Mouse (Mus musculus): Measurements from ENCODE around the gene Tmem11. TPM values are rescaled to one million over a fixed set of nuclear protein-coding genes. Genes with fewer than 3 reads are reported as not detected.

The Tmem11 gene
- polyA plus RNA-seq (2015; fragmentation: Nextera tagmentation; extraction: Ambion mirVana), result 52.6 and 56.0 TPM in 2 replicates

- H3K27me3 ChIP-seq, result no peaks in the 10 kb centered on the region
- peak within 1 kb of the TSS; percentile 90 for H3K9ac ChIP-seq
- peak within 1 kb of the TSS; percentile 92 for H3K27ac ChIP-seq (replicated peaks)
- H3K9me3 ChIP-seq, result no peaks in the 10 kb centered on the region
- peak within 1 kb of the TSS; percentile 96 for H3K4me3 ChIP-seq
- peak within 1 kb of the TSS; percentile 83 for H3K4me2 ChIP-seq
- H3K36me3 ChIP-seq, result no peaks in the 10 kb centered on the region
- peak; percentile 100 for ATAC-seq (ENCODE audit: low read depth)
- under 1% methylated on average over 62 of the region's 62 CpGs for WGBS
- H3K4me1 ChIP-seq (replicated peaks), result peaks cover 53% of the 10 kb centered on the region
Observed at GRCm38 (mm10) chr11:60878675-60879294, at the start of gene Tmem11. Gene Tmem11, minus strand, starts transcription at chr11:60879272.

- peaks cover 6% of the 10 kb centered on the region; the same call in 1 of the 2 replicates for H3K27me3 ChIP-seq
- H3K4me3 ChIP-seq, result peak overlapping the region; percentile 27
- peak; percentile 79 for ATAC-seq (ENCODE audit: low read depth)
- no peaks in the 10 kb centered on the region for H3K36me3 ChIP-seq
- peaks cover 20% of the 10 kb centered on the region for H3K4me1 ChIP-seq (replicated peaks)
- no peaks in the 10 kb centered on the region for H3K9me3 ChIP-seq
- peak overlapping the region; percentile 50; the same call in 1 of the 2 replicates for H3K9ac ChIP-seq
- WGBS, result under 1% methylated on average over 9 of the region's 9 CpGs
- peak overlapping the region; percentile 59; the same call in 1 of the 2 replicates for H3K27ac ChIP-seq (replicated peaks)
- peak overlapping the region; percentile 54 for H3K4me2 ChIP-seq
Observed at GRCm38 (mm10) chr11:60927264-60927663, 48.2 kb upstream of the Tmem11 start.

DNA sequence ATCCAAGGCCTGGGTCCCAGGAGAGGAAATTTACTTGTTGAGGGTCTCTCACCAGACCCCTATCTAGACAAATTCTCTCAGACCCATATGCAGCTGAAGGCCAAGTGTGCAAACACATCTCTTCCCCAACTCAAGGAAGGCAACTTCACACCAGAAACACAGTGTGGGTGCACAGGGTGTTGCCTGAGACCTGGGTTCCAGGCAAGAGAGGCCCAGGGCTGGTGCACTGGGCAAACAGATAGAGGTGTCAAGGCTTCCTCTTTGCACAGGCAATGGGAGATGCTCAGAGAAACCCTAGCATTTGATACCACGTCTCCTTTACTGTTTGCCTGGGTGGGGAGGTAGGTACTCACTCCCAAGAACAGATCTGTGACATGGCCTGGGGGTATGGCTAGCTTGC lies 45.9 kb upstream of the Tmem11 start:
- Histone ChIP-seq H3K4me2 (no peak overlapping the region), H3K9me3 (no peaks in the 10 kb centered on the region), H3K4me3 (no peak overlapping the region), H3K36me3 (no peaks in the 10 kb centered on the region), H3K9ac (no peak overlapping the region), H3K4me1 (replicated peaks) (peaks cover 11% of the 10 kb centered on the region; the same call in 1 of the 2 replicates), H3K27me3 (no peaks in the 10 kb centered on the region), H3K27ac (replicated peaks) (no peak overlapping the region)
- 95% methylated on average over 1 of the region's 1 CpGs for WGBS
- ATAC-seq (ENCODE audit: low read depth), result no peak

DNA sequence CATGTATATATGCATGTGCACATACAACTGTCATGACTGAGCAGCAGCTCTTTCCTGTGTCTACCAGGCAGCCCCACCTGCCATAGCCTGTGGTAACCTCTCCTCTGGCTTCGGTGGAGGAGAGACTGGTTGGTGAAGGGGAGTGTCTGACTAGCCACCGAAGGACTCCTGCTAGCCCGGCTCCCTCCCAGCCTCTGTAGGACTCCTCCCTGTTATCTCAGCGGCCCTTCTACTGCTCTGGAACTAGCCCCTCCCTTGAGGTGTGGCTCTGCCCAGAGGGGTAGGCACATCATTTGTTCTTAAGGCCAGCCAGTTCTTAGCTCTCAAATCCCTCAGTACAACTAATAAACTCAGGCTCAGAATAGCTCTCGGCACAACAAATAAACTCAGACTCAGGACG lies 45.4 kb upstream of the Tmem11 start:
- Histone ChIP-seq H3K27me3 (no peaks in the 10 kb centered on the region), H3K4me3 (no peak overlapping the region), H3K9ac (no peak overlapping the region), H3K9me3 (no peaks in the 10 kb centered on the region), H3K36me3 (no peaks in the 10 kb centered on the region), H3K4me2 (no peak overlapping the region), H3K4me1 (replicated peaks) (peaks cover 11% of the 10 kb centered on the region; the same call in 1 of the 2 replicates), H3K27ac (replicated peaks) (no peak overlapping the region)
- no peak for ATAC-seq (ENCODE audit: low read depth)
- WGBS, result 39% methylated on average over 6 of the region's 6 CpGs

DNA sequence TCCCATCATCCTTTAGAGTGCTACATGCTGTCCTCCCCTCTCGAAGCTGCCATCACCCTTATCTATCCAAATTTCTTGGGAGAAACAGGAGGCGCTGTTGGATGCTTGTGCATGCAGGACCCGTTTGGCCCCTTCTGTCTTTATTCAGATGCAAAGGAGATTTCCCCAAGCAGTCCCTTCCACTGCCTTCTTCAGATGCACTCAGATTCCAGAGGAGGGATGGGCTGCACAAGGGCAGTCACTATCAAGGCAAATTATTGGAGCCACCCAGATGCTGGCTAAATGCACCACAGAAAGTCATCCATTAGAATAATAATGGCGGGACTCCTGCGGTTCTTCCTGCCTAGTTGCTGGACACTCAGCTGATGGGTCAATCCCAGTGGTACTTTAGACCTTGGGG lies 43.9 kb upstream of the Tmem11 start:
- Histone ChIP-seq H3K27me3 (no peaks in the 10 kb centered on the region), H3K4me2 (no peak overlapping the region), H3K4me3 (no peak overlapping the region), H3K9me3 (no peaks in the 10 kb centered on the region), H3K9ac (no peak overlapping the region), H3K36me3 (no peaks in the 10 kb centered on the region), H3K4me1 (replicated peaks) (peaks cover 11% of the 10 kb centered on the region; the same call in 1 of the 2 replicates), H3K27ac (replicated peaks) (no peak overlapping the region)
- ATAC-seq (ENCODE audit: low read depth), result no peak
- WGBS, result 65% methylated on average over 5 of the region's 5 CpGs

- Histone ChIP-seq H3K4me1 (replicated peaks) (peaks cover 4% of the 10 kb centered on the region; the same call in 1 of the 2 replicates), H3K36me3 (no peaks in the 10 kb centered on the region), H3K4me3 (no peak overlapping the region), H3K27me3 (no peaks in the 10 kb centered on the region), H3K9ac (no peak overlapping the region), H3K27ac (replicated peaks) (no peak overlapping the region), H3K9me3 (no peaks in the 10 kb centered on the region), H3K4me2 (no peak overlapping the region)
- no peak for ATAC-seq (ENCODE audit: low read depth)
- WGBS, result 88% methylated on average over 1 of the region's 1 CpGs
Observed at GRCm38 (mm10) chr11:60922195-60922594, 43.1 kb upstream of the Tmem11 start.

DNA sequence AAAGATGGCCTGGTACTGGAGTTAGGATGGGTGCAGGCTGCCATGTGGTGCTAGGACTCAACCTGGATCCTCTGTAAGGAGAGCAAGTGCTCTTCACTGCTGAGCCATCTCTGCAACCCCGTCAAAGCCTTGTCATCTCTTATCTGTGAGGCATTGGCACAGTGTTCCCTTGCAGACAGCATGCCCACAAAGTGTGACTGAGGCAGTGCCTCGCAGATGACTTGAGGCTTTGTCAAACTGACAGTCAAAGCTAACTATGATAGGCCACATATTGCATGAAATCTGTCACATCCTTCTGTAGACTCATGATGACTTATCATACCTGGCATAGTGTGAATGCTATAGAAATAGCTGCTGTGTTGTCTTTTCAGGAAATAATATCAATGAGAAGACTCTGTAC lies 40.9 kb upstream of the Tmem11 start:
- Histone ChIP-seq H3K4me1 (replicated peaks) (peaks cover 5% of the 10 kb centered on the region), H3K36me3 (no peaks in the 10 kb centered on the region), H3K9ac (no peak overlapping the region), H3K27me3 (no peaks in the 10 kb centered on the region), H3K27ac (replicated peaks) (no peak overlapping the region), H3K4me2 (no peak overlapping the region), H3K4me3 (no peak overlapping the region), H3K9me3 (no peaks in the 10 kb centered on the region)
- ATAC-seq (ENCODE audit: low read depth), result no peak
- WGBS, result 88% methylated on average over 2 of the region's 2 CpGs

- peaks cover 34% of the 10 kb centered on the region for H3K4me1 ChIP-seq (replicated peaks)
- ATAC-seq (ENCODE audit: low read depth), result no peak
- no peak overlapping the region for H3K27ac ChIP-seq (replicated peaks)
- no peaks in the 10 kb centered on the region for H3K9me3 ChIP-seq
- H3K4me2 ChIP-seq, result no peak overlapping the region
- H3K36me3 ChIP-seq, result no peaks in the 10 kb centered on the region
- H3K9ac ChIP-seq, result peak overlapping the region; percentile 97; the same call in 1 of the 2 replicates
- WGBS, result 85% methylated on average over 4 of the region's 4 CpGs
- no peaks in the 10 kb centered on the region for H3K27me3 ChIP-seq
- no peak overlapping the region for H3K4me3 ChIP-seq
Observed at GRCm38 (mm10) chr11:60915201-60915600, 36.1 kb upstream of the Tmem11 start.

DNA sequence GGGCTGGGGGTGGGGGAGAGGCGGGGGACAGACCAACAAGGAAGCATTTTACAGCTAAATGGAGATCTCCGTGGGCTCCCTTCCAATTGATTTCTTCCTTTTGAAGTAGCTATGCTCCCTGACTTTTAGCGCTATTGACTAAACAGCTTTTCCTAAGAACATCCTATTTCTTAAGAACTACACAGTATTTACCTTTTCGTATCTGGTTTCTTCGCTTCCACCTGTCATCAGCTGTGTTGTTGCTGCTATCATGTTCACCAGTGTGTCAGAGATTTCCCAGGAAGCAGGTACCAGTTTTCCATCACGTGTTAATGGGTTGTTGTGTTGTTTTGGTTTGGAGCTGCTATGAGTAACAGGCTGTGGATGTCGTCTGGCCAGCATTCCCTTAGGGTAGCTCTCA lies 35.4 kb upstream of the Tmem11 start, which contains the start of gene Natd1:
Gene Natd1 (minus strand): TSS at position 260 of the 400 bp plus-strand sequence.
- H3K4me1 ChIP-seq (replicated peaks), result peaks cover 34% of the 10 kb centered on the region
- H3K4me2 ChIP-seq, result peak within 1 kb of the TSS; percentile 87
- WGBS, result 33% methylated on average over 7 of the region's 7 CpGs
- H3K27ac ChIP-seq (replicated peaks), result peak within 1 kb of the TSS; percentile 89
- no peaks in the 10 kb centered on the region for H3K27me3 ChIP-seq
- H3K36me3 ChIP-seq, result no peaks in the 10 kb centered on the region
- peak within 1 kb of the TSS; percentile 97 for H3K9ac ChIP-seq
- no peak for ATAC-seq (ENCODE audit: low read depth)
- no peaks in the 10 kb centered on the region for H3K9me3 ChIP-seq
- H3K4me3 ChIP-seq, result peak within 1 kb of the TSS; percentile 98

- Histone ChIP-seq H3K4me2 (peak overlapping the region; percentile 87), H3K27ac (replicated peaks) (peak overlapping the region; percentile 89), H3K4me1 (replicated peaks) (peaks cover 34% of the 10 kb centered on the region), H3K36me3 (no peaks in the 10 kb centered on the region), H3K4me3 (peak overlapping the region; percentile 98), H3K9ac (peak overlapping the region; percentile 97), H3K9me3 (no peaks in the 10 kb centered on the region), H3K27me3 (no peaks in the 10 kb centered on the region)
- ATAC-seq (ENCODE audit: low read depth), result peak; percentile 94
- WGBS, result under 1% methylated on average over 86 of the region's 86 CpGs
Observed at GRCm38 (mm10) chr11:60913301-60914196, 34.5 kb upstream of the Tmem11 start.

DNA sequence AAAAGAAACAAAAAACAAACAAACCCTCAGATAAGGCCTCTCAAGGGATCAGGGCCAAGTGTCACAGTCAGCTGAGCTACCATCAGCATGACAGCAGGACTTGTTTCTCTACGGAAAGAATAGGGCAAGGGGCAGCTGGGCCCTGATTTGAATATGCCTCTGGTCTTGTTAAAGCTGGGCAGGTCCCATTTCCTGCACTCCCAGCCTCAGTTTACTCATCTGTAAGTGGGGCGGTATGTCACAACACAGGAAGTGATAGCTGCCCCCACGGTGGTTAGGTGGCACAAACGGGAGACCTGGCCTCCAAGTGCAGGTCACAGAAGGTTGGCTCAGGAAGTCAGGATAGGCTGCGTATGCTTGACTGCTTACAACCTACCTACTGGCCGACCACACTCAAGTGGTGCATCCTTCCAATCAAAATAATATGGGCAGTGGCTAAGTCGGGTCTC lies 33.5 kb upstream of the Tmem11 start:
- Histone ChIP-seq H3K4me2 (peak overlapping the region; percentile 87), H3K9ac (peak overlapping the region; percentile 97), H3K4me1 (replicated peaks) (peaks cover 34% of the 10 kb centered on the region), H3K4me3 (peak overlapping the region; percentile 98), H3K9me3 (no peaks in the 10 kb centered on the region), H3K36me3 (no peaks in the 10 kb centered on the region), H3K27me3 (no peaks in the 10 kb centered on the region), H3K27ac (replicated peaks) (peak overlapping the region; percentile 89; the same call in 1 of the 2 replicates)
- no peak for ATAC-seq (ENCODE audit: low read depth)
- 38% methylated on average over 7 of the region's 7 CpGs for WGBS

DNA sequence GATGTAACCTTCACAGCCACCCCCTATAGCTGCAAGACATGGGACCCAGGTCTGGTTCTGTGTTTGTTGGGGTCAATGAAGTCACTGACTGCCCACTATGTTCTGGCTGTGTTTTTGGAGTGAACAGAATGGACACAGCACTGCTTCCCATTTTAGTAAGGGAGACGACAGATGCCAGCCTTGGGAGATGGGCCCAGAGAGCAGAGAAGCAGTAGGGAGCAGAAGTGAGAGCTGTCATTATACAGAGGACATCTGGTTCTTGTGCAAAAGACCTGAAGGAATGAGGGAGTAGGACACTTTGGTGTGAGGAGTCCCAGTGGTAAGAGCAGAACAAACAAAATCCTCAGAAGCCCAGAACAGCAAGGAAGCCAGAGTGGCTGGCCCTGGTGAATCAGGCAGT lies 30.6 kb upstream of the Tmem11 start:
- peaks cover 23% of the 10 kb centered on the region for H3K36me3 ChIP-seq
- H3K9ac ChIP-seq, result no peak overlapping the region
- H3K4me3 ChIP-seq, result no peak overlapping the region
- H3K9me3 ChIP-seq, result no peaks in the 10 kb centered on the region
- H3K27ac ChIP-seq (replicated peaks), result no peak overlapping the region
- no peaks in the 10 kb centered on the region for H3K27me3 ChIP-seq
- ATAC-seq (ENCODE audit: low read depth), result no peak
- H3K4me2 ChIP-seq, result no peak overlapping the region
- WGBS, result 91% methylated on average over 1 of the region's 1 CpGs
- peaks cover 25% of the 10 kb centered on the region for H3K4me1 ChIP-seq (replicated peaks)
